24 mouse cellular contexts compared by ENCODE assay signal in genomic region chr6:101220307-101220706, GRCm38 (mm10).
DNase-seq lines count a peak whose midpoint lies in the region; ATAC-seq and TF ChIP-seq lines count a peak whose summit lies in the region.
"Had no signal": no experiment of that assay in that cellular context is flagged by ENCODE, and none has a peak within 500 bp of the region (broad histone marks: within the 10 kb centered on the region; RNA-seq: fewer than 3 reads in every experiment).

No protein-coding gene starts in this region.

- no peak overlapping the region for H3K4me2 ChIP-seq in forebrain, embryonic 12.5 days
- H3K4me2 ChIP-seq in forebrain, embryonic 16.5 days (ENCODE audit: low read length), result no peak overlapping the region
- H3K4me2 ChIP-seq in intestine, postnatal 0 days (replicated peaks; ENCODE audit: low read depth), result no peak overlapping the region
- no peak overlapping the region for H3K4me2 ChIP-seq in intestine, embryonic 15.5 days (replicated peaks)
- no peak overlapping the region for H3K4me2 ChIP-seq in midbrain, embryonic 14.5 days (ENCODE audit: low read length)
- H3K4me2 ChIP-seq in midbrain, embryonic 16.5 days (ENCODE audit: low read length), result no peak overlapping the region
- H3K4me2 ChIP-seq: embryonic facial prominence, embryonic 15.5 days; heart, embryonic 15.5 days; limb, embryonic 15.5 days; lung, embryonic 15.5 days; midbrain, embryonic 13.5 days had no signal

- no peaks in the 10 kb centered on the region; the same call in 1 of the 2 replicates for H3K27me3 ChIP-seq in forebrain, embryonic 12.5 days
- H3K27me3 ChIP-seq in forebrain, embryonic 16.5 days (replicated peaks; ENCODE audit: control insufficient read depth, insufficient read depth, low read length), result no peaks in the 10 kb centered on the region; the same call in 1 of the 2 replicates
- H3K27me3 ChIP-seq in intestine, postnatal 0 days (replicated peaks; ENCODE audit: control insufficient read depth, insufficient read depth, low read length), result no peaks in the 10 kb centered on the region
- H3K27me3 ChIP-seq in intestine, embryonic 15.5 days (replicated peaks), result no peaks in the 10 kb centered on the region
- H3K27me3 ChIP-seq in midbrain, embryonic 14.5 days (ENCODE audit: control insufficient read depth, insufficient read depth, low read length), result no peaks in the 10 kb centered on the region
- no peaks in the 10 kb centered on the region for H3K27me3 ChIP-seq in midbrain, embryonic 16.5 days (ENCODE audit: control insufficient read depth, insufficient read depth, low read depth, low read length)
- H3K27me3 ChIP-seq: embryonic facial prominence, embryonic 15.5 days; heart, embryonic 15.5 days; limb, embryonic 15.5 days; lung, embryonic 15.5 days; midbrain, embryonic 13.5 days had no signal

- peaks cover 3% of the 10 kb centered on the region; the same call in 1 of the 2 replicates for H3K4me1 ChIP-seq in forebrain, embryonic 12.5 days
- peaks cover 22% of the 10 kb centered on the region for H3K4me1 ChIP-seq in forebrain, embryonic 16.5 days (replicated peaks; ENCODE audit: control insufficient read depth, insufficient read depth, low read length)
- H3K4me1 ChIP-seq in intestine, postnatal 0 days (replicated peaks; ENCODE audit: control insufficient read depth, insufficient read depth, low read length), result no peaks in the 10 kb centered on the region
- H3K4me1 ChIP-seq in intestine, embryonic 15.5 days (replicated peaks), result peaks cover 5% of the 10 kb centered on the region; the same call in 1 of the 2 replicates
- no peaks in the 10 kb centered on the region for H3K4me1 ChIP-seq in midbrain, embryonic 14.5 days (ENCODE audit: control insufficient read depth, insufficient read depth, low read length)
- no peaks in the 10 kb centered on the region for H3K4me1 ChIP-seq in midbrain, embryonic 16.5 days (ENCODE audit: control insufficient read depth, insufficient read depth, low read length)

- TF ChIP-seq CTCF in intestine, postnatal 0 days (IDR thresholded peaks at IDR 0.05; ENCODE audit: low read depth), result peak; percentile 44

- no peaks in the 10 kb centered on the region for H3K9me3 ChIP-seq in forebrain, embryonic 12.5 days
- H3K9me3 ChIP-seq in forebrain, embryonic 16.5 days (ENCODE audit: control insufficient read depth, low read length), result no peaks in the 10 kb centered on the region
- H3K9me3 ChIP-seq in intestine, postnatal 0 days (ENCODE audit: control insufficient read depth), result no peaks in the 10 kb centered on the region
- no peaks in the 10 kb centered on the region for H3K9me3 ChIP-seq in intestine, embryonic 15.5 days
- no peaks in the 10 kb centered on the region for H3K9me3 ChIP-seq in midbrain, embryonic 14.5 days (ENCODE audit: control insufficient read depth, low read length)
- no peaks in the 10 kb centered on the region for H3K9me3 ChIP-seq in midbrain, embryonic 16.5 days (replicated peaks; ENCODE audit: control insufficient read depth, low read length, poor library complexity, severe bottlenecking)
- H3K9me3 ChIP-seq: embryonic facial prominence, embryonic 15.5 days; forebrain, embryonic 10.5 days; heart, embryonic 15.5 days; hindbrain, embryonic 10.5 days; limb, embryonic 15.5 days; lung, embryonic 15.5 days; midbrain, embryonic 13.5 days had no signal

- H3K27ac ChIP-seq in forebrain, embryonic 12.5 days, result no peak overlapping the region
- H3K27ac ChIP-seq in forebrain, embryonic 16.5 days (ENCODE audit: low read length), result no peak overlapping the region
- H3K27ac ChIP-seq in intestine, postnatal 0 days (ENCODE audit: low read depth, low read length), result no peak overlapping the region
- H3K27ac ChIP-seq in intestine, embryonic 15.5 days, result no peak overlapping the region
- no peak overlapping the region for H3K27ac ChIP-seq in midbrain, embryonic 14.5 days (replicated peaks; ENCODE audit: low read depth, low read length)
- no peak overlapping the region for H3K27ac ChIP-seq in midbrain, embryonic 16.5 days (ENCODE audit: low read length)
- H3K27ac ChIP-seq: embryonic facial prominence, embryonic 15.5 days; forebrain, embryonic 10.5 days; heart, embryonic 15.5 days; hindbrain, embryonic 10.5 days; limb, embryonic 15.5 days; lung, embryonic 15.5 days; midbrain, embryonic 13.5 days had no signal

- WGBS in forebrain, embryonic 12.5 days, result 85% methylated on average over 3 of the region's 3 CpGs
- WGBS in forebrain, embryonic 16.5 days, result 50% methylated on average over 3 of the region's 3 CpGs
- WGBS in intestine, postnatal 0 days, result 69% methylated on average over 3 of the region's 3 CpGs
- WGBS in intestine, embryonic 15.5 days, result 62% methylated on average over 3 of the region's 3 CpGs
- WGBS in midbrain, embryonic 14.5 days, result 73% methylated on average over 3 of the region's 3 CpGs
- 66% methylated on average over 3 of the region's 3 CpGs for WGBS in midbrain, embryonic 16.5 days

- no peak overlapping the region for H3K9ac ChIP-seq in forebrain, embryonic 12.5 days
- no peak overlapping the region for H3K9ac ChIP-seq in forebrain, embryonic 16.5 days (replicated peaks; ENCODE audit: low read depth, low read length)
- H3K9ac ChIP-seq in intestine, postnatal 0 days (ENCODE audit: low read depth, low read length), result no peak overlapping the region
- H3K9ac ChIP-seq in intestine, embryonic 15.5 days, result no peak overlapping the region
- no peak overlapping the region for H3K9ac ChIP-seq in midbrain, embryonic 14.5 days (replicated peaks; ENCODE audit: low read length)
- H3K9ac ChIP-seq in midbrain, embryonic 16.5 days (ENCODE audit: low read depth, low read length), result no peak overlapping the region
- H3K9ac ChIP-seq: embryonic facial prominence, embryonic 15.5 days; heart, embryonic 15.5 days; limb, embryonic 15.5 days; lung, embryonic 15.5 days; midbrain, embryonic 13.5 days had no signal

- peak; percentile 41; the same call in 1 of the 2 replicates for ATAC-seq in forebrain, embryonic 12.5 days (ENCODE audit: low FRiP score)
- no peak for ATAC-seq in forebrain, embryonic 16.5 days
- no peak for ATAC-seq in intestine, postnatal 0 days
- no peak for ATAC-seq in intestine, embryonic 15.5 days
- ATAC-seq in midbrain, embryonic 14.5 days (ENCODE audit: low FRiP score, low TSS enrichment), result no peak
- no peak for ATAC-seq in midbrain, embryonic 16.5 days
- ATAC-seq: activated CD4-positive, CD25-positive, alpha-beta regulatory T cell, adult 4 months; intestine, embryonic 16.5 days; midbrain, embryonic 13.5 days had no signal

- H3K36me3 ChIP-seq in forebrain, embryonic 12.5 days (replicated peaks), result no peaks in the 10 kb centered on the region
- no peaks in the 10 kb centered on the region for H3K36me3 ChIP-seq in forebrain, embryonic 16.5 days (ENCODE audit: control insufficient read depth, insufficient read depth)
- H3K36me3 ChIP-seq in intestine, postnatal 0 days (ENCODE audit: control insufficient read depth, insufficient read depth), result no peaks in the 10 kb centered on the region
- H3K36me3 ChIP-seq in intestine, embryonic 15.5 days, result no peaks in the 10 kb centered on the region
- no peaks in the 10 kb centered on the region for H3K36me3 ChIP-seq in midbrain, embryonic 14.5 days (ENCODE audit: control insufficient read depth, insufficient read depth, low read length)
- H3K36me3 ChIP-seq in midbrain, embryonic 16.5 days (ENCODE audit: control insufficient read depth, insufficient read depth, low read length), result no peaks in the 10 kb centered on the region
- H3K36me3 ChIP-seq: embryonic facial prominence, embryonic 15.5 days; forebrain, embryonic 10.5 days; heart, embryonic 15.5 days; hindbrain, embryonic 10.5 days; limb, embryonic 15.5 days; lung, embryonic 15.5 days; midbrain, embryonic 13.5 days had no signal

- DNase-seq in midbrain, embryonic 14.5 days, result peak; percentile 58
- no peak for DNase-seq in right cerebral cortex, postnatal 4 days
- DNase-seq in left cerebral cortex, adult 11 months (ENCODE audit: low spot score), result no peak
- DNase-seq: adrenal gland, postnatal 25 days; cerebellum, adult 9-11 months; embryo, embryonic 11 days; kidney, postnatal 25 days; right cerebral cortex, adult 18-20 months; spleen, adult 18-20 months; thymus, postnatal 14 days had no signal

- H3K4me3 ChIP-seq in forebrain, embryonic 12.5 days (replicated peaks), result no peak overlapping the region
- no peak overlapping the region for H3K4me3 ChIP-seq in forebrain, embryonic 16.5 days (replicated peaks; ENCODE audit: low read length)
- H3K4me3 ChIP-seq in intestine, postnatal 0 days (ENCODE audit: low read depth, low read length), result no peak overlapping the region
- no peak overlapping the region for H3K4me3 ChIP-seq in intestine, embryonic 15.5 days (replicated peaks)
- no peak overlapping the region for H3K4me3 ChIP-seq in midbrain, embryonic 14.5 days (replicated peaks; ENCODE audit: low read depth, low read length)
- H3K4me3 ChIP-seq in midbrain, embryonic 16.5 days (ENCODE audit: low read depth, low read length), result no peak overlapping the region
- H3K4me3 ChIP-seq: embryonic facial prominence, embryonic 15.5 days; forebrain, embryonic 10.5 days; heart, embryonic 15.5 days; hindbrain, embryonic 10.5 days; limb, embryonic 15.5 days; lung, embryonic 15.5 days; midbrain, embryonic 13.5 days had no signal
